Mouse (Mus musculus): ENCODE results near the gene Mrpl36.

Gene Mrpl36

DNA sequence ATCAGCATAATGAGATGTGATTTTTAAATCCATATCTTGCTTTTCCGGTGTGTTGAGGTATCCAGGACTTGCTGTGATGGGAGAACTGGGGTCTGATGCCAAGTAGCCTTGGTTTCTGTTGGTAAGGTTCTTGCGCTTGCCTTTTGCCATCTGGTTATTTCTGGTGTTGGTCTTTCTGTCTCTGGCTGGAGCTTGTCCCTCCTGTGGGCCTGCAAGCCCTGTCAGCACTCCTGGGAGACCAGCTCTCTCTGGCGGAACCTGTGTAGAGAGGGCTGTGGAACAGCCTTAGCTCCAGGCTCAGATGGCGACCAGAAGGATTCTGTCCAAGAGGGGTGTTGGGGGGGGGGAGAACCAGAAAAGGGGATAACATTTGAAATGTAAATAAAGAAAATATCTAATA, 18.4 kb downstream of the Mrpl36 start:
- DNase-seq (ENCODE audit: low read depth, low spot score), result no peak

DNA sequence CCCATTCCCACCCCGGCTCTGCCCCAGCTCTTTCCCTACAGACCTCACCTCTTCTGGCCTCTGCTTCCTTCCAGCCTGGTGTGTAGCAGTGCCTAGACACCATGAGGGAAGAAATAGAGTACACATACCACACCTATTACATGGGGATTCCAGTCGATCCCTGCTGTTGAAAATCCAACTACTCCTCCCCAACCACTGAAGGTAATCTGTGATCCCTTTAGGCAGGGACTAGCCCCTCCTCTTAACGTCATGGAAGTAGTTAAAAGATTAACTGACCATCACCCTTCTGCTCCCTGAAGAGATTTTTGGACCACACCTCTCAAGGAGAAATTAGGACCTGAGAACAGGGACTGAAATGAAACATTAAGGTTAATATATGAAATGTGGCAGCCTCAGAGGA, 18.9 kb downstream of the Mrpl36 start:
- no peak for DNase-seq (ENCODE audit: low read depth, low spot score)

DNA sequence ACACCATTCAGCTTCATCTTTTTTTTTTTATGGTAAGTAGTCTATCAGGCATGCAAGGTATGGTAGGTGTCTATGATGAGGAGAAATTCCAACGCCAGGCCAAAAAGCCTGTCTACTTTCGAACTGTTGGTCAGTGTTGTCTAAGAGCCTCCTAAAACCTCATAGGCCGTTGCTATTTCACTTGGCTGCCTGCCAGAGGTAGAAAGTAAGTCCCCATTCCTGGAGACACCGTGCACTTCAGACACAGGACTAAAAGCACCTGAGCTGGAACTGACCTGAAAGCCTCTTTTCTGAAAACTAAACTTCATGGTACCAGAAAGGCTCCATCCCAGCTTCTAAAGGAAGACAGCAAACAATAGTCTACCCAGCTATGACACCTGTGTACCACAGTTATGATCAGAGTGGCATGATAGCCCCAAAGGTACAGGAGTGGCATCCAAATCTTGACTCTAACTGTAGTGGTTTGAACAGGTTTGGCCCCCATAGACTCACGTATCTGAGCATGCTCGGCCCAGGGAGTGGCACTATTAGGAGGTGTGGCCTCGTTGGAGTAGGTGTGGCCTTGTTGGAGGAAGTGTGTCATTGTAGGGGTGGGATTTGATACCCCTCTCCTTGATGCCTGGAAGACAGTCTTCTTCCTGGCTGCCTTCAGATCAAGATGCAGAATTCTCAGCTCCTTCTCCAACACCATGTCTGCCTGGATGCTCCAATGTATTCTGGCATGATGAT, 19.8 kb downstream of the Mrpl36 start:
- DNase-seq (ENCODE audit: low read depth, low spot score), result no peak

- DNase-seq (ENCODE audit: low read depth, low spot score), result no peak
These were observed 22.4 kb downstream of the Mrpl36 start for GRCm38 (mm10) chr13:73350741-73351140.

DNA sequence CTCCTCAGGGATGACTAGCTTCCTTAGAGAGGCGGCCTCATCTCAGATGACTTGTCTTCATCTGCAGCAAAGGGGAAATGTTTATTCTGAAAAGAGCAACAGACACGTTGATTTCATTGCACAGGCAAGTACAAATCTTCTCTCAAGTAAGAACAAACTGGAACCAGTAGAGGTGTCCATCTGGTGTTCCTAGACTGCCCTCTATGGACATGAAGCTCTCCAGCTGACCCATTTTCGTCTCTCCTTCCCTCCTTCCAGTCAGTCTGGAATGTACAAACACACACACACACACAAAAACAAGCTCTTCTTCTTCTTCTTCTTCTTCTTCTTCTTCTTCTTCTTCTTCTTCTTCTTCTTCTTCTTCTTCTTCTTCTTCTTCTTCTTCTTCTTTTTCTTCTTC, 23.6 kb downstream of the Mrpl36 start:
- DNase-seq (ENCODE audit: low read depth, low spot score), result no peak

DNA sequence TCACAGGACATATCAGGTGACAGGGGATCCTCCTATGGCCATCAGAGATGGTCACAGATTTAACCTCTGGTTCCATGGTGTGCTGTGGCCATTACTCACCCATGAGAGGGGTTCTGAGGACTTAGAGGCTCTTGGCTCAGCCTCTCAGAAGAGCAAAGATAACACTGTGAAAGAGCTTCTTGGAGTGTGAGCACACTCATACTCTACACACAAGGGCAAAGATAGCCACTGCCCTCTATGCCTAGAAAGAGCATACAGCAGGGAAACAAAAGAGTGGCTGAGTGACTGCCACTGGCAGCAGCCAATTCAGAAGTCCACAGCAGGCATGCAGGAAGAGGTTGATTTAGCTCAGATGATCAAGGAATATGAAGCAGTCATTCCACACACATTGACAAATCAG, 24.2 kb downstream of the Mrpl36 start:
- DNase-seq (ENCODE audit: low read depth, low spot score), result no peak

GRCm38 (mm10) chr13:73357106-73357505, 28.8 kb downstream of the Mrpl36 start:
- DNase-seq (ENCODE audit: low read depth, low spot score), result no peak

DNA sequence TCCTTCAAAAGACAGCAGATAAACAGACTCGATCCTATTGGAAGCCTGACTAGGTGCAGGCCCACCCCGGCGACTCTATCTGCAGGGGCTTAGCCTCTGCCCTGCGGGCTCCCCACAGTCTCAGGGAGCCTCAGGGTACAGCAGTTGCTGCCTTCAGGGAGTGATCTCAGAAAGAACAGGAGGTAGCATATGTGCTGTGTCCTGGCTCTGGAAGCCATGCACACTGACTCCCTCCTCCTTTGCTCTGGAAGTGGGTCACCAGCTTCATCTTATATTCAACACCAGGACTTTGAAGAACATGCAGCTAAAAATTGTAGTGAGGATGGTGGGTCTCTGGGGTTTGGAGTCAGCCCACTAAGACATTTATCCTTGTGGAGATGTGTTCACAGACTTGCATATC, 45.1 kb downstream of the Mrpl36 start:
- no peak for DNase-seq (ENCODE audit: low read depth, low spot score)

DNA sequence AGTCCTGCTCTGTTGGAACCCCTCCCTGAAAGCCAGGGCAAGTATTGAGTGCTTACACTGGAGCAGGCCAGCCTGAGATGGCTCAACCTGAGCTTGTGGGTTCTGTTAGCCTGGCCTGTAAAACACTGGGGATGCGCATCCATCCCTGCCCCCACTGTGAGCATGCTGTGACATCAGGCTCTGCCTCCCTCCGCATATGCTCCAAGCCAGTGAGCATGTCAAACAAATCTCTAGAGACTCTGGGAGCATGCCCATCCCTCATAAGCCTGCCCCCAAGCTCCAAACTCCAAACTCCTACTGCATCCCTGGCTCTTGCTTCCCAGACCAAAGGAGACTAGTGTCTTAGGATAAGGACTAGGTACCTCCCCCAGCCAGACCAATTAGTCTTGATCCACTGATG, 46.3 kb downstream of the Mrpl36 start:
- DNase-seq (ENCODE audit: low read depth, low spot score), result no peak

DNA sequence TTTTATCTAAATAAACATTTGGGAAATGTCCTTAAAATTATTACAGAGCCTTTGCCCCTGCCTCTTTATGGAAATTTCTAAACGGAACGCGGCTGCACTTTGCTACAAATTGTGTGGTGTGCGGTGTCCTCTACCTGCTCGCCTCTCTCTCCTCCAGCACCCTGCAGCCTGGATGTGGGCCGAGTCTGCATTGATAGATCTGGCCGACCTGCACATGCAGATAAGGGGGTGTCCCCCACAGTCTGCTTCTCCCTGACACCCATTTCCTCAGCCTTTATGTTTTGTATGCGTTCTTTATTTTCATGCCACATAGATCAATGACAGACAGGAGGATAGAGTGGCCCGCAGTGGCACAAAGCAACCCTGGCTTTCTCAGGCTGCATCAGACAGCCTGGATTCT, 49.3 kb downstream of the Mrpl36 start:
- DNase-seq (ENCODE audit: low read depth, low spot score), result no peak

Data from forelimb bud, embryonic 11.5 days (tissue).